Mouse (Mus musculus): ENCODE data around the gene Ccdc107.
"Not testable (repeated sequence)": the region's sequence is repeated elsewhere in the genome, so short reads cannot be mapped to it uniquely, and the experiment has no call there.

The Ccdc107 gene

GRCm38 (mm10) chr4:43485666-43486065 is 7.0 kb upstream of the Ccdc107 start:
- DNase-seq (ENCODE audit: low spot score in 2 of 2) = not testable (repeated sequence)

- no peak for DNase-seq (ENCODE audit: low spot score in 2 of 2)
Observed at GRCm38 (mm10) chr4:43489611-43490010, 3.1 kb upstream of the Ccdc107 start.

- no peak for DNase-seq (ENCODE audit: low spot score in 2 of 2)
Observed at GRCm38 (mm10) chr4:43490801-43491200, 1.9 kb upstream of the Ccdc107 start.

- no peak for DNase-seq (ENCODE audit: low spot score in 2 of 2)
Observed at GRCm38 (mm10) chr4:43492101-43492820, 439 bp upstream of the Ccdc107 start.

- DNase-seq (ENCODE audit: low spot score in 2 of 2) = peak; percentile 91 to 96
Observed at GRCm38 (mm10) chr4:43493186-43493845, 616 bp downstream of the Ccdc107 start.

DNA sequence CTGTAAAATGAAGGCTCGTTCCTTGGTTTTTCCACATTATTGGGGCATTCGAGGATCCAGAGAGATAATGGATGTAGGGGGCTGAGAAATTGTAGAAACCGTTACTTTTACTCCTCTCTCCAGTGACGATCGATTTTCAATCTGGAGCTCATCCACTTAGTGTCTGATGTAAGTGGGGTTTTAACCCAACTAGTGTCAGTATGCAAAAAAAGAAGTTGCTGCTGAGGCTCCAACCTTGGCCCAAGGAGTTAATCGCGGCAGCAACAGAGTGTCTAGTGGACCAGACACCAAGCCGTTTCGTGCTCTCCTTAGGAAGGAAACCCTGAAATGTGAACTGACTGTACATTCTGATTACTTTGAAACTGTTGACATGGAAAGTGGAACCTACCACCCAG is 1.1 kb downstream of the Ccdc107 start:
- no peak for DNase-seq (ENCODE audit: low spot score in 2 of 2)

DNA sequence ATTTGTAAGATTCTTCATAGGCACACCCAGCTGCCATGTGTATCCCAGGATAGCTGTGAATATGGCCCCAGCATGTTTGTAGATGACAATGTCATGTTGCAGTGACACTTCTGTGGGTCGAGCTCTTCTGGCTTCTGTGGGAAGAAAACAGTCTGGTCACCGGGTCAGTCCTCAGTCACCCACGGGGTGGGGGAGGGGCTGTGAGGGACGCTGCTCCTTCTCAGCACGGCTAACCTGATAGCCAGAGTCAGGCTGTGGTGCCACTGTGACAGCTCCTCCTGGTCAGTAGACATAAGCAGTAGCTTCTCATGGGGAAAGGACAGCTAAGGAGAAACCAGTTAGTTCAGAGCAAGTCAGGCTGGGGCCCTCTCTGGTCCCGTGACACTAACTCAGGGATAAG is 3.9 kb downstream of the Ccdc107 start:
- no peak for DNase-seq (ENCODE audit: low spot score in 2 of 2)

- no peak for DNase-seq (ENCODE audit: low spot score in 2 of 2)
Observed at GRCm38 (mm10) chr4:43497405-43497804, 4.7 kb downstream of the Ccdc107 start.

- no peak for DNase-seq (ENCODE audit: low spot score in 2 of 2)
Observed at GRCm38 (mm10) chr4:43497946-43498345, 5.2 kb downstream of the Ccdc107 start.

DNA sequence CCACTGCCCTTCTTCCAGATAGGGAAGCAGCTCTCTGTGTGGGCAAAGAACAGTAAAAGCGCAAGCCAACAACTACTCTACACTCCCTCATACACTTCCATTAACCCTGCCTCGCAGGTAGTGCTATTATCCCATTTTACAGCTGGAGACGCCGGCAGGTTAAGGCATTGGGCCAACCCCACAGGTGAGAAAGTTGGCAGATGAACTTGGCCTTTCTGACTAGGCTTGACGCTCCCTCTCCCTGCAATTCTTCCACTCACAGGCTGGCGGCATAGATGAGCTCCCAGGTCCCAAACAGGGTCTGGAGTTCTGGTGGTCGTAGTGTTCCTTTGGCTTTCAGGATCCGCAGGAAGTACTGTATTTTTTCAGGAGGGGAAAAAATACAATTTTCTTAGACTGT is 6.3 kb downstream of the Ccdc107 start:
- DNase-seq (ENCODE audit: low spot score in 2 of 2) = no peak

DNA sequence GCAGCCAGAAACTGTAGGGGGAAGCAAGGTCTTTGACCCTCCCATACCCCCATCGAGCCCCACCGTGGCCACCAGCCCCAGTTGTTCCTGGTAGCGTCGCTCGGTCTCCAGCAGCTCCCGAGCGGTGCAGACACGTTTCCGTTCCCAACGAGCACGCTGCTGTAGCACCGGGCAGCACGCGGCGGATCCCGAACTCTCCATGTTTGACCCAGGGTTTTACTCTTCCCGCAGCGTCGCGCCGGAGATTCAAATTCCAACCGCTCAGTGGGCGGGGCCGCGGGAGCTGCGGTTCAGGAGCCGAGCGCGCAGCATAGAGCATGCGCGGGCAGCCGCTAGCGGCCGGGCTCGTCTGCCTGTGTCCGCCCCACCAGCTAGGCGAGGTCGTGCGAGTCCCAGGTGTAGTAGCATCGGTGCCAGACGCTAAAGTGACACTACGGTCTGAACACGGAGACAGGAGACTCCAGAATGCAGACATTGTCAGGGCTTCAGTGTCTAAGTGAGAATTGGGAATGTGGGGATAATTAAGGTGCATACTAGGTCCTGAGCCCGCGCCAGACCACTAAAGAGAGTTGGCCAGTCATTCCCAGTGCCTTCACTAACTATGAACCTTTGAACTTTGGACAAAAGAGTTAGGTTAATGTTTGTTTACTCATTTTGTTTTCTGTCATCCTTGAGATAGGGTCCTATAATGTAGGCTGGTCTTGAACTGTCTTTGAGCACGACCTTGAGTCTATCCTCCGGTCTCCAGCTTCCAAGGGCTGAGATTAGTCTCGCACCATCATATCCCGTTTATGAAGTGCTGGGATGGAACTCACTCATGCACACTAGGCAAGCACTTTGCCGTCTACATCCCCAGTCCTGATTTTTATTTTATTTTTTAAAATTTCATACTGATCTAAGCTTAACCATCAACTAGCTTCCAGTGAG is 7.0 kb downstream of the Ccdc107 start, which contains the start of gene Arhgef39:
Gene Arhgef39 (minus strand): TSS at position 289 of the 927 bp plus-strand sequence.
- peak; percentile 31 to 45 for DNase-seq (ENCODE audit: low spot score in 2 of 2)

DNA sequence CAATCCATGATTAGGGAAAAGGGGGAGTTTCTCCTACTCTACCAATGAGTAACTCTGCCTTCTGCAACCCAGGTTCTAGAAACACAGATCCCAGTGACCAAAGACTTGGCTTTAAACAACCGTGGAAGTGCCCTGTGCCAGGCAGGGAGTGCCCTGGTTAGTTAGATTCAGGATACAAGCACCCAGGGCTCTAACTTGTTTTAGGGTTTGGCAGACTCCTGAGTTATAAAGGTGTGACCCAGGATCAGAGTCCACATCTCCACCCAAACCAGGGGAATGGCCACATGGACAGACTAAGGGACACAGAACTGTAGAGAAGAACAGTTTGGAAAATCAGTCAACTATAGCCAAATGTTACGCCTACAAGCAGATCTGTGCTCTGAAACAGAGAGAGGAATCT is 10.3 kb downstream of the Ccdc107 start:
- no peak for DNase-seq (ENCODE audit: low spot score in 2 of 2)

DNA sequence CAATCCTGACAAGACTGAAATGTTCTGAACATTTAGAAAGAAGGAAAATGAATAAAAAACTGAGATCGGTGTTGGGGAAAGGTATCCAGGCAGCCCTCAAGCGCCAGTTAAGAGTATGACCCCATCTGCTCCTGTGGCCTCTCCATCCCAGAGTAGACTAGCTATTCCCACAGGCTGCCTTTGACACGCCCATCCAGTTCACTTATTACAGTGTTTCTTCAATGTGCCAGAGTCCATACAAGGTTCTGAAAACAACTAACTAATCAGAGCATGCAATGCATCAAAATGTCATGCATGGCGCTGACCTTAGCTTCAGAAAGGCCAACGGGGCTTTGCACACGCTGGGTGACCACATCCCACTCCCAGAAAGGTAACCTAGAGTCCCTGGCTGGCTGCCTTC is 10.8 kb downstream of the Ccdc107 start:
- DNase-seq (ENCODE audit: low spot score in 2 of 2) = no peak

DNA sequence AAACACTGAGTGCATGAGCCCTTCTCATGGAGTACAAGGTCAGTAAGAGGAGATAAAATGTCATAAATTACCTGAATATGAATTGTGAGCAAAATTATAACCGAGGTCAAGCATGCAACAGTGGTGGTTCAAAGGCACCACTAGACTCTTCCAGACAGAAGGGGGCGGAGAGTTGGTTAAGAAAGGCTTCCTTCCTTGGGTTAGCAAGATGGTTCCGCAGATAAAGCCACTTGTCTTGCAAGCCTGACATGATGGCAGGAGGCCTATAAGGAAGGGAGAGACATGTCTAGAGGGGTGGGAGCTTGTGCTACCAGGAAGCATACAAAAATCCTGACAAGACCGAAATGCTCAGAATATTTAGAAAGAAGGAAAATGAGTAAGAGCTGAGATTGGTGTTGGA is 11.6 kb downstream of the Ccdc107 start:
- no peak for DNase-seq (ENCODE audit: low spot score in 2 of 2)

DNA sequence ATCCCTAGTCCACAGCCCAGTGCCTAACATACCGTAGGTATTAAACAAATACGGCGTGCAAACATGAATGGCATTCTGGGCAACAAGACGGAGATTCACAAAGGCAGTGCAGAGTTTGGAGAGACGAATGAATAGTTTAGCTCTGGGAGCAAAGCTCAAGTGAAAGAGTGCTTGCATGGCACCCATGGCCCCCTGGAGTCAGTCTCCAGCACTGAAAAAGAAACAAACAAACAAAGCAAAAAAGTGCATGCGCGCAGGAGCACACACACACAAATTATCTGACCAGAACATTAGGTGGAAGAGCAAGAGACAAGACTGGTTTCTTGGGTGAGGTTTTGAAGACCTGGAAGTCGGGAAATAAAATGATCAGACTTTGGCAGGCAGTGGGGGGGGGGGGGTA is 13.4 kb downstream of the Ccdc107 start:
- DNase-seq (ENCODE audit: low spot score in 2 of 2) = no peak

GRCm38 (mm10) chr4:43506536-43507185 is 14.0 kb downstream of the Ccdc107 start, which contains the start of gene Car9:
Gene Car9 (plus strand): TSS chr4:43506966.
- DNase-seq (ENCODE audit: low spot score in 2 of 2) = no peak

- no peak for DNase-seq (ENCODE audit: low spot score in 2 of 2)
Observed at GRCm38 (mm10) chr4:43507938-43508665, 15.4 kb downstream of the Ccdc107 start.

GRCm38 (mm10) chr4:43508666-43508997 is 15.9 kb downstream of the Ccdc107 start:
- no peak for DNase-seq (ENCODE audit: low spot score in 2 of 2)

DNA sequence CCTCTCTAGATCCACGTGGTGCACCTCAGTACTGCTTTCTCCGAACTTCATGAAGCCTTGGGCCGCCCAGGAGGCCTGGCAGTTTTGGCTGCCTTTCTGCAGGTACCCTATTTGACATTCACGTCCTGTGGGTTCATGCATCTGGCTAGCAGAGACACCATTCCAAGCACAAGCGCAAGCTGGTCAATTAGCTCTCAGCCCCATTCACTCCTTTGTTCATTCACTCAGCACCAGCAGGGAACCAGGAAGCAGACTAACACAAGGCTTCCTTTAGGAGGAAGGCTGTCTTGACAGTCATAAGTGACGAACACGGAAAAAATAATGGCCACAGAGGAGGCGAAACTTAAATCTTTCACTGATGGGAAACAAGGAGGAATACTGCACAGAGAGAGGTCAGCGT is 16.4 kb downstream of the Ccdc107 start:
- no peak for DNase-seq (ENCODE audit: low spot score in 2 of 2)

GRCm38 (mm10) chr4:43511675-43512454 is 19.2 kb downstream of the Ccdc107 start:
- no peak for DNase-seq (ENCODE audit: low spot score in 2 of 2)

Data from frontal cortex, postnatal 25 days (tissue).